Mouse (Mus musculus) heart, adult 2 months (tissue): ENCODE measurements around the gene Islr2. TPM values are rescaled to one million over a fixed set of nuclear protein-coding genes. Genes with fewer than 3 reads are reported as not detected.

ENCODE experiments used
- DNase-seq, 2 experiments: peaks; one replicate each; pipeline ENCODE4 v3.0.0; 2021
- H3K27ac ChIP-seq: fragments of 200-600 bp; 2 replicates; pipeline ENCODE4 v1.8.1; 2022
- H3K27me3 ChIP-seq: fragments of 200-500 bp; 2 replicates; pipeline ENCODE4 v1.6.1; 2012; ENCODE audit warnings: mild to moderate bottlenecking, low read length, inconsistent platforms, mixed read lengths; ENCODE audit not compliant: control insufficient read depth, insufficient read depth
- H3K36me3 ChIP-seq: fragments of 200-500 bp; 2 replicates; pipeline ENCODE4 v1.6.1; 2012; ENCODE audit warnings: low read length, inconsistent platforms; ENCODE audit not compliant: control insufficient read depth, insufficient read depth
- H3K4me1 ChIP-seq: fragments of 200-500 bp; 2 replicates; pipeline ENCODE4 v1.6.1; 2011; ENCODE audit warnings: low read length; ENCODE audit not compliant: control insufficient read depth, insufficient read depth
- H3K4me3 ChIP-seq: fragments of 200-600 bp; 2 replicates; pipeline ENCODE4 v1.8.1; 2022
- H3K79me2 ChIP-seq: fragments of 200-500 bp; replicated peaks from 2 replicates; pipeline ENCODE4 v1.6.1; 2012; ENCODE audit warnings: mild to moderate bottlenecking, inconsistent platforms, low read length, moderate library complexity, mixed read lengths; ENCODE audit not compliant: control insufficient read depth, insufficient read depth
- H3K9ac ChIP-seq: fragments of 200-500 bp; 2 replicates; pipeline ENCODE4 v1.6.1; 2012; ENCODE audit warnings: low read depth, mild to moderate bottlenecking, control low read depth, inconsistent platforms, low read length, mixed read lengths
- CTCF ChIP-seq: fragments of 200-600 bp; IDR thresholded peaks from 2 replicates; pipeline ENCODE4 v1.8.1; 2022; ENCODE audit warnings: antibody characterized with exemption, mild to moderate bottlenecking, moderate library complexity
- EP300 ChIP-seq: fragments of 200-500 bp; IDR thresholded peaks from 2 replicates; pipeline ENCODE4 v1.6.1; 2011; ENCODE audit warnings: low read depth, low read length, control low read depth; ENCODE audit not compliant: insufficient read depth
- POLR2A ChIP-seq: fragments of 200-500 bp; IDR thresholded peaks from 2 replicates; pipeline ENCODE4 v1.6.1; 2011; ENCODE audit warnings: mild to moderate bottlenecking, low read depth, low read length, control low read depth; ENCODE audit not compliant: insufficient read depth
- WGBS: fragments of 180-500 bp; shearing (Covaris S2); methylation state at CpG from one replicate; pipeline ENCODE4 v1.1.7; 2018; 5-methylcytosine and 5-hydroxymethylcytosine counted together
- intact Hi-C: fragments of 180-260 bp; cut with DNase I; formaldehyde crosslinking; loops from one replicate; pipeline ENCODE4 v1.15.1; 2025
- polyA plus RNA-seq: library from polyadenylated mRNA; depleted of rRNA; stranded (reverse); fragments of >200 nt; gene quantifications from 2 replicates; pipeline ENCODE4 v1.2.3, GENCODE M21; 2012
- total RNA-seq, 2 experiments: library from RNA; stranded (reverse); gene quantifications; 2 replicates each; pipeline ENCODE4 v1.2.3; 2021

Islr2 gene
- total and polyA plus RNA-seq, 3 experiments, result 0.57 to 0.96 (median 0.61) TPM

- Histone ChIP-seq H3K4me1 (peaks cover 14% of the 10 kb centered on the region), H3K9ac (peak within 1 kb of the TSS; percentile 80), H3K4me3 (peak within 1 kb of the TSS; percentile 58), H3K27me3 (no peaks in the 10 kb centered on the region), H3K27ac (peak within 1 kb of the TSS; percentile 86), H3K36me3 (peaks cover 10% of the 10 kb centered on the region), H3K79me2 (peaks cover 1% of the 10 kb centered on the region; the same call in 1 of the 2 replicates)
- no peak for TF ChIP-seq EP300
- TF ChIP-seq POLR2A, result peak; percentile 76
- TF ChIP-seq CTCF, result peak; percentile 40
- 0% methylated on average over 16 of the region's 16 CpGs for WGBS
- DNase-seq, result peak; percentile 84 to 87
- intact Hi-C loops, result no loop called here
Observed at GRCm38 (mm10) chr9:58249592-58250192, 45.6 kb upstream of the Islr2 start, which contains the start of gene Pml. TSS of gene Pml (minus strand) at chr9:58249786.

- H3K36me3 ChIP-seq, result peaks cover 11% of the 10 kb centered on the region
- WGBS, result 10% methylated on average over 7 of the region's 7 CpGs
- intact Hi-C loops, result no loop called here
- peak overlapping the region; percentile 58 for H3K4me3 ChIP-seq
- no peak for DNase-seq
- no peaks in the 10 kb centered on the region for H3K27me3 ChIP-seq
- H3K27ac ChIP-seq, result peak overlapping the region; percentile 86
- no peak for TF ChIP-seq CTCF
- no peak for TF ChIP-seq EP300
- no peak for TF ChIP-seq POLR2A
- peaks cover 14% of the 10 kb centered on the region for H3K4me1 ChIP-seq
- H3K79me2 ChIP-seq, result peaks cover 1% of the 10 kb centered on the region; the same call in 1 of the 2 replicates
- peak overlapping the region; percentile 80 for H3K9ac ChIP-seq
Observed at GRCm38 (mm10) chr9:58248746-58249413, 44.8 kb upstream of the Islr2 start.

GRCm38 (mm10) chr9:58247064-58247759 lies 43.1 kb upstream of the Islr2 start:
- Histone ChIP-seq H3K27me3 (no peaks in the 10 kb centered on the region), H3K36me3 (peaks cover 11% of the 10 kb centered on the region), H3K9ac (peak overlapping the region; percentile 73), H3K4me1 (peaks cover 14% of the 10 kb centered on the region), H3K79me2 (peaks cover 1% of the 10 kb centered on the region), H3K4me3 (peak overlapping the region; percentile 30), H3K27ac (peak overlapping the region; percentile 24; the same call in 1 of the 2 replicates)
- intact Hi-C loops, result loop anchor here (1.0 kb wide), 1 partner anchor 33 kb away; no protein-coding TSS in a partner anchor
- TF ChIP-seq POLR2A (no peak), CTCF (peak; percentile 89), EP300 (0 out of 2 replicates have a peak, but pooled peaks have one; percentile 57)
- WGBS, result 5% methylated on average over 25 of the region's 25 CpGs
- peak; percentile 84 to 87 for DNase-seq

- 42% methylated on average over 4 of the region's 4 CpGs for WGBS
- DNase-seq, result no peak
- TF ChIP-seq EP300 (no peak), POLR2A (no peak), CTCF (no peak)
- intact Hi-C loops, result no loop called here
- Histone ChIP-seq H3K36me3 (peaks cover 17% of the 10 kb centered on the region), H3K27ac (no peak overlapping the region), H3K79me2 (peaks cover 1% of the 10 kb centered on the region), H3K27me3 (no peaks in the 10 kb centered on the region), H3K4me3 (no peak overlapping the region), H3K4me1 (peaks cover 18% of the 10 kb centered on the region), H3K9ac (no peak overlapping the region)
Observed at GRCm38 (mm10) chr9:58246083-58246591, 42.0 kb upstream of the Islr2 start.

GRCm38 (mm10) chr9:58243696-58244095 lies 39.6 kb upstream of the Islr2 start:
- Histone ChIP-seq H3K27ac (no peak overlapping the region), H3K79me2 (peaks cover 1% of the 10 kb centered on the region), H3K27me3 (no peaks in the 10 kb centered on the region), H3K36me3 (peaks cover 17% of the 10 kb centered on the region), H3K4me3 (no peak overlapping the region), H3K9ac (no peak overlapping the region), H3K4me1 (peaks cover 14% of the 10 kb centered on the region)
- intact Hi-C loops, result no loop called here
- no peak for TF ChIP-seq CTCF
- no peak for TF ChIP-seq POLR2A
- TF ChIP-seq EP300, result no peak
- WGBS, result 74% methylated on average over 6 of the region's 6 CpGs
- DNase-seq, result no peak
